Mouse (Mus musculus) mature B cell (primary cell): Measurements from ENCODE around the gene Rhobtb1.

Source experiments
- in situ Hi-C: fragments of 300-500 bp; cut with MboI; formaldehyde crosslinking; loops from 2 replicates; pipeline ENCODE4 v1.14.3; 2019

Gene Rhobtb1

GRCm38 (mm10) chr10:69210659-69211058 is 59.4 kb downstream of the Rhobtb1 start:
- in situ Hi-C loops: no loop called here

- in situ Hi-C loops: no loop called here
These were observed 60.3 kb downstream of the Rhobtb1 start for GRCm38 (mm10) chr10:69211560-69211959.

- in situ Hi-C loops: no loop called here
These were observed 60.7 kb downstream of the Rhobtb1 start for GRCm38 (mm10) chr10:69211976-69212375.

DNA sequence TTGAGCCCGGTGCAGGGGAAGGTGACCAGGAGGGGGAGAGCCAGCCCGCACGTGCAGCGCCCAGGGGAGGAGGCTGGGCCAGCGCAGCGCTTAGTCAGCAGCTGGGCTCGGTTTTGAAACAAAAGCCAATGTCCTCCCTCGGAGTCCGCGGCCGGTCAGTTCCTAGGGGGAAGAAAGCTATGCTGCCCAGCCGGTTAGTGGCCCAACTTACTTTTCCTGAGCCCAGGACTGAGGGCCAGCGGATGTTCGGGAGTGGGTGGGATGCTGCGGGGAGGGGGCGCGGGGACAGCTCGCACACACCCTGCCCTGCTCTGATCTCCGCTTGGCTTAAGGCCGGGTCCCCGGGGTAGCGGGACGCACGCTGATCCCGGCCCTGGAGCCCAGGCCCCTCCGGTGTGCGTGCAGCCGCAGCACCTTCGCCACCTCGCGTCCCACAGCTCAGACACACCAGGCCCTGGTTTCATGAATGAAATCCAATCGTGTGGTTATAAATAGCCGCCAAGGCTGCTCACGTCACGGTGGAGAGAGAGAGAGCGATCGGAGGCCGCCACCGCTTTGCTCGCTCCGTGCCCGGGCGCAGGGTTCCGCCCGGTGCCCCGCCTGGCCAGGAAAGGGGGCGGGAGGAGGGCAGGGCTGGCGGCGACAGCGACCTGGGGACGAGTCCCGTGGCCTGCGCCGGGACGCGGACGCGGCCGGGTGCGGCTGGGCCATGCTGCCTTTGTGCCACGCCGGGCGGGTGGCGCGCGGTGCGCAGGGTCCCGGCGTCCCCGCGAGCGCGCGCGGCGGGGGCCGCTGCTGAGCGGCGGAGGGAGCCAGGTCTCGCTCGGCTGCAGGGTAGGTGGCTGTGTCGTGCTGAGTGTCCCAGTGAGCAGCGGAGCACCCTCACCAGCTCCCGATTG is 61.6 kb downstream of the Rhobtb1 start, which contains the start of gene A930033H14Rik:
TSS of gene A930033H14Rik (minus strand) at position 557 of the 899 bp plus-strand sequence.
- in situ Hi-C loops: no loop called here

- in situ Hi-C loops: no loop called here
These were observed 62.2 kb downstream of the Rhobtb1 start for GRCm38 (mm10) chr10:69213451-69213877.

DNA sequence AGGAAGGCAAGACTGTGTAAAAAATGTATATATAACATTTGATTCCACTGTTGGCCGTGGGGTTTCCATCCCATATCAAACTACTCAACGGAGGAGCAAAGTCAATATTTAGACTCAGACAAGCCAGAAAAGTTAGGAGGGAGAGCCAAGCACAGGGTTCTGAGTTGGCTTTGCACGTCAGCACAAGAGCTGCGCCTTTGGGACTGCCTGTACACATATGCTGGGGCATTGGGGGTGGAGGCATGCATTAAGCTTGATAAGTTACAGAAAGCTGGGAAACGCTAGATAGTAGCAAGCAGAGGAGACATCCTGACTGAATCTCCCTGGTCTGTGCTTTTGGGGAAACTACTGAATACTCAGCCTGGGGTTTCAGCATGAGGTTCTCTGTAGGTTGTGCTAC is 62.8 kb downstream of the Rhobtb1 start:
- in situ Hi-C loops: no loop called here

GRCm38 (mm10) chr10:69217127-69217690 is 66.0 kb downstream of the Rhobtb1 start:
- in situ Hi-C loops: no loop called here

DNA sequence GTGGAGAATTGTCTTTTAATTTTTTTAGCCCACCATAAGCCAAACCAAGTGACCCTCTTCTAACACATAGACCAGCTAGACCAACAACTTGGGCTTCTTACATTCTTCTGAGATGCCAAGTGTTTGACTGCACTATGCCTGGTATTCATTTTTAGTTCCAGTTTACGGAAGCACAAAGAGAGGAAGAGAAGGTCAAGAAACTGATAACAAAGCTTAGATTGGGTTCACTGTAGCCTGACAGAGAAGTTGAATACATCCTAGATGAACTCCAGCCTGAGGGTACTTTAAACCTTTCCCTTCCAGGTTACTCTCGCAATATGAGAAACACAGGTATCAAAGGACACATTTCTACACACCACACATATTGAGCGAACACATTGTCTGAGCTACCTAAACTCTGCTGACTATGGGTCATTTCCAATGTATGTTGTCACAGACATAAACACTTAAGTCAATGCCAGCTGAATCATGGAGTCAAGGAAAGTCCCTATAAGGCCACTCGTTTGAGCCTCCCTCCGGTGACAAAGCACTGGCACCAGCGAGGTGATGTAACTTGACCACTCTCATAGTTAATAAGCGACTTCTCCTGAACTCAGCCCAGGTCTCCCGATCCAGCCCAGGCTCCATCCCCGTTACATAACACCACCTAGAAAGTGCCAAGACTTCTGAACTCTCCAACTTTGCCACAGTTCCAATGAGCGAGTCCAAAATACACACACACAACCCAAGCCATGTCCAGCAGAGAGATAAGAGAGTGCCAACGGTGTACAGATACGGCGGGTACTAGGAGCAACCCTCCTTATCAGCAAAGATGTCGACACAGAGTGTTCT is 67.4 kb downstream of the Rhobtb1 start:
- in situ Hi-C loops: no loop called here

DNA sequence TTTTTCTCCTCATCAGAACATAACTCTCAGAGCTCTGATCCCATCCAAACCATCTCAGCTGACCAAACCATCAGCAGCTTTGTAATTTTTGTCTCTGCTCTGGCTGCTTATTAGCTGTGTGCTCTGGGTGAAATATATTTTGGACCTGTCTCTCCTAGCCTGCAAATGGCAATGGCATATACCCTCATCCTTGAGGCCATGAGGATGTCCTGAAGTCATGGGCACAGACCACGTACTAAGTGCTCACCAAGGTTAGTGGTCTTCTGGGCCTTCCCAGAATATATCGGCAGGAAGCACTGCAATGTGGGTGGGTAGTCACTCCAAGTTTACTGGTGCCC is 68.0 kb downstream of the Rhobtb1 start:
- in situ Hi-C loops: no loop called here

- in situ Hi-C loops: no loop called here
These were observed 69.1 kb downstream of the Rhobtb1 start for GRCm38 (mm10) chr10:69220296-69220695.

DNA sequence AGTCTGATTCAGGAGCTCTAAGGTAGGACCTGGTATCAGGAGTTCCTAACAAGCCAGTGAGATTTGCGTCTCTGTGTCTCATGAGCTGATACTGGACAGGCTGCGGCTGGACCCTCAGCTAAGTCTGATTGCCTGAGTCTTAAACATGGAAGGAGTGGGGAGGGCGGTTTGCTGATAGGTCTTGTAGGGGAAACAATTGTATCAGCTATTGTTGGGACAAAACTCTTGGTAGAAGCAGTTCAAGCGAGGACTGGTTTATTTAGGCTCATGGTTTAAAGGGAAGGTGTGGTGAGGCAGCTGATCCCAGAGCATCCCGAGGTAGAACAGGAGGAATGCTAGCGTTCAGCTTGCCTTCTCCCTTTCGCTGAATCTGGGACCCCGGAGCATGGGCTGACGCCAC is 69.9 kb downstream of the Rhobtb1 start:
- in situ Hi-C loops: no loop called here

DNA sequence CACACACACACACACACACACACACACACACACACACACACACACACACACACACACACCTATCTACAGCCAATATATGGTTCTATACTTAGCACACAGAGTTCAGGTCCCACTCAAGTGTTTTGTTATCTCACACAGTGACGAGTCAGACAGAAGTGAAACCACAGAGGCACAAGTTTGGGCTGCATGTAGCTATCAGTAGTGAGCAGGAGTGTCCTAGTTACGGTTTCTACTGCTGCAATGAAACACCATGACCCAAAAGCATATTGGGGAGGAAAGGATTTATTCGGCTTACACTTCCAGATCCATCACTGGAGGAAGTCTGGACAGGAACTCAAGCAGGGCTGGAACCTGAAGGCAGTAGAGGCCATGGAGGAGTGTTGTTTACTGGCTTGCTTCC is 70.7 kb downstream of the Rhobtb1 start:
- in situ Hi-C loops: no loop called here

GRCm38 (mm10) chr10:69223232-69223631 is 72.0 kb downstream of the Rhobtb1 start:
- in situ Hi-C loops: no loop called here

DNA sequence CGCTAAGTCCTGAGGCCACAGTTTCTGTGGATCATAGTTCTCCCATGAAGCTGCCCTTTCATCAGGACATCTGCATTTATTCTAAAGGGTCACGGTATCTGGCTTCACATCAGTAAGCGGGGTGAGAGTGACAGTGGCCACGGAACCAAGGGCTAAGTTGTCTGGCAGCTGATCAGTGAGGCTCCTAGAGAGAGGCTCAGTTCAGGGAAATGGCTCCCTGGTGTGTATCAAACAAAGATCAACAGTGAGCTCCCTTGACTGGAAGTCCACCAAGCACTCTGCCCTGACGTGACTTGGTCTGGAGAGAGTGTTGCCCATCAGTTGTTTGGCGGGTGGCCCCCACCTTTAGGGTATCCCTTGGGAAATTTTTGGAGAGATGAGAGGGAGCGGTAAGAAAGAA is 73.0 kb downstream of the Rhobtb1 start:
- in situ Hi-C loops: no loop called here

GRCm38 (mm10) chr10:69225471-69225870 is 74.2 kb downstream of the Rhobtb1 start:
- in situ Hi-C loops: no loop called here

GRCm38 (mm10) chr10:69225951-69226350 is 74.7 kb downstream of the Rhobtb1 start:
- in situ Hi-C loops: no loop called here

- in situ Hi-C loops: no loop called here
These were observed 86.0 kb downstream of the Rhobtb1 start for GRCm38 (mm10) chr10:69237185-69237584.

- in situ Hi-C loops: no loop called here
These were observed 86.5 kb downstream of the Rhobtb1 start for GRCm38 (mm10) chr10:69237781-69238180.

- in situ Hi-C loops: no loop called here
These were observed 87.1 kb downstream of the Rhobtb1 start for GRCm38 (mm10) chr10:69238311-69238710.

GRCm38 (mm10) chr10:69240530-69240929 is 89.3 kb downstream of the Rhobtb1 start:
- in situ Hi-C loops: no loop called here

GRCm38 (mm10) chr10:69245151-69245550 is 93.9 kb downstream of the Rhobtb1 start:
- in situ Hi-C loops: no loop called here

DNA sequence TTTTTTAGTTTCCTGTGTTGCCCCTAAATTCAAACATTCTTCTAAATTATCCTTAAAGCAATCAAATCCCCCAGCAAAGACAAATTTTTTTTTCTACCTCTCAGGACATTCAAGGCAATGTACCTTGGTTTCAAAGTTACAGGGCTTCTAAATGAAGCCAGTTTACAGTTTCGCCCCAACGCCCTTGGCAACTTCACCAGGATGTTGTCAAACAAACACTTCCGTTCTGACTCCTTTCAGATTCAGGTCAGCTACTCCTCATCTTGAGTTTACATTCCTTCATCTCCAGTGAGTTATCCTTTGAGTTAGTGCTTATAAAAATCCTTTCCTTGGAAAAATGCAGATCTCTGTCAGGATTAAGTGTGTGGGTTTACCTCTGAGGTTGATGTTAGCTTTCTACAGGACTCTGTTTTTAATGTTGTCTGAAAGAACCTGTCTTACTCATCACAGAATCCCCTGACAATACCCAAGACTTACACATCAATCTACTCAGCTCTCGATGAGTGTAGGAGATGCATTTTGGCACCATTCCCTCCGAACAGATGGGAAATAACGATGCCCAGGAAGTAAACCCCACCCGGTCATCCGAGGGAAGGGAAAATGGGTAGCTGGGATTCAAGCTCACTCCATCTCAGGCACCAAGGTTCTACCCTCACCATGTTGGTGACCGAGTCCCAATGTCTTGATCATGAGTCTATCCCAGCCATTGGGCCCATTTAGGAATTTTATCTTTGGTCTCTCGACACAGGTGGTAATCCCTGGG is 94.9 kb downstream of the Rhobtb1 start:
- in situ Hi-C loops: no loop called here
